Mouse (Mus musculus) macrophage (primary cell): ENCODE measurements at regions not wholly inside any gene's neighbourhood (a gene's known extent, or its start where the extent isn't known, plus 50 kb on each side); places are given as distances from the start of the nearest gene placed in this dataset.

ENCODE experiments used
- H3K27ac ChIP-seq: fragments of 350-480 bp; formaldehyde crosslinking; 2 replicates; pipeline ENCODE4 v1.9.0; 2021
- H3K36me3 ChIP-seq: fragments of 350-480 bp; formaldehyde crosslinking; 2 replicates; pipeline ENCODE4 v1.9.0; 2021; ENCODE audit errors: inconsistent target
- H3K4me3 ChIP-seq: fragments of 350-480 bp; formaldehyde crosslinking; 2 replicates; pipeline ENCODE4 v1.9.0; 2021; ENCODE audit errors: inconsistent target
- H3K79me2 ChIP-seq: fragments of 350-480 bp; formaldehyde crosslinking; 2 replicates; pipeline ENCODE4 v1.9.0; 2021; ENCODE audit errors: inconsistent target
- WGBS: methylation state at CpG from one replicate; pipeline ENCODE4 v1.1.7; 2026; ENCODE audit warnings: inconsistent platforms; ENCODE audit not compliant: missing documents; 5-methylcytosine and 5-hydroxymethylcytosine counted together

GRCm38 (mm10) chr12:77179138-77179537 lies 58.8 kb upstream of the Fut8 start:
- no peak overlapping the region for H3K27ac ChIP-seq
- no peaks in the 10 kb centered on the region for H3K36me3 ChIP-seq
- H3K79me2 ChIP-seq: no peaks in the 10 kb centered on the region
- no peak overlapping the region for H3K4me3 ChIP-seq
- WGBS: 95% methylated on average over 7 of the region's 7 CpGs

- no peaks in the 10 kb centered on the region for H3K36me3 ChIP-seq
- no peaks in the 10 kb centered on the region for H3K79me2 ChIP-seq
- 25% methylated on average over 15 of the region's 15 CpGs for WGBS
- no peak overlapping the region for H3K4me3 ChIP-seq
- H3K27ac ChIP-seq: no peak overlapping the region
These were observed 59.9 kb upstream of the Fut8 start for GRCm38 (mm10) chr12:77177811-77178578.

- Histone ChIP-seq H3K27ac (no peak overlapping the region), H3K4me3 (no peak overlapping the region), H3K36me3 (no peaks in the 10 kb centered on the region), H3K79me2 (no peaks in the 10 kb centered on the region)
- WGBS: 41% methylated on average over 3 of the region's 3 CpGs
These were observed 60.6 kb upstream of the Fut8 start for GRCm38 (mm10) chr12:77177303-77177702.

GRCm38 (mm10) chr12:77174032-77174431 lies 63.9 kb upstream of the Fut8 start:
- Histone ChIP-seq H3K36me3 (no peaks in the 10 kb centered on the region), H3K27ac (no peak overlapping the region), H3K79me2 (no peaks in the 10 kb centered on the region), H3K4me3 (no peak overlapping the region)

DNA sequence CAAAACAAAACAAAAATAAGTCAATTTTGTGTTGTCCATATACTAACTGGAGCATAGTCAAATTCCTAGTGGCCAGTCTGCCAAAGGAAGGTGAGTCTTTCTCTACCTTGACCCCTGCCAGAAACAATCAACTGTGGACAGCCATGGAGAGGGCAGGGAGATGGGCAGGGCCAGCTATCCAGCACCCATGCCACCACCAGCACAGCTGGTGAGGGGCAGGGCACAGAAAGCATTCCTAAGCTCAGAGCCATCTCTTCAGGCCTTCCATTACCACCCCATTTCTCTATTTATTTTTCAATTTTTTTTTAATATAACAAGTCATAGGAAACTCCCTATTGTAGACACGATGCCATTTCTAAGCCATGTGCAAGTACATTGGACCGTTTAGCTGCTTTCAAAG lies 65.4 kb upstream of the Fut8 start:
- WGBS: 96% methylated on average over 2 of the region's 2 CpGs
- no peak overlapping the region for H3K4me3 ChIP-seq
- H3K27ac ChIP-seq: no peak overlapping the region
- H3K36me3 ChIP-seq: no peaks in the 10 kb centered on the region
- H3K79me2 ChIP-seq: no peaks in the 10 kb centered on the region

GRCm38 (mm10) chr12:77170257-77170656 lies 67.7 kb upstream of the Fut8 start:
- Histone ChIP-seq H3K4me3 (no peak overlapping the region), H3K27ac (no peak overlapping the region), H3K79me2 (no peaks in the 10 kb centered on the region), H3K36me3 (no peaks in the 10 kb centered on the region)
- 97% methylated on average over 5 of the region's 5 CpGs for WGBS

DNA sequence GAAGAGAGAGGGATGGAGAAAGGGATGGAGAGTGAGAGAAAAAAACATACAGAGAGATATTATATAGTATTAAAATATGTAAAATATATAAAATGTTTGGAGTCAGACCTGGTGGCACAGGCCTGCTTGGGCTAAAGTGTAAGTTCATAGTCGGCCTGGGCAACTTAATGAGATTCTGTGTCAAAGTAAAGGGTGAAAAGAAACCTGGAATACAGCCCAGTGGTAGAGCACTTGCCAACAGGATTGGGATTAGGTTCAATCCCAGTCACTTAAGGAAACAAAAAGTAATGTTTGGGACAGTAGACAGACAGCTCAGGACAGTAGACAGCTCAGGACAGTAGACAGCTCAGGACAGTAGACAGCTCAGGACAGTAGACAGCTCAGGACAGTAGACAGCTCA lies 69.6 kb upstream of the Fut8 start:
- 93% methylated on average over 1 of the region's 1 CpGs for WGBS
- Histone ChIP-seq H3K27ac (no peak overlapping the region), H3K79me2 (no peaks in the 10 kb centered on the region), H3K4me3 (no peak overlapping the region), H3K36me3 (no peaks in the 10 kb centered on the region)

DNA sequence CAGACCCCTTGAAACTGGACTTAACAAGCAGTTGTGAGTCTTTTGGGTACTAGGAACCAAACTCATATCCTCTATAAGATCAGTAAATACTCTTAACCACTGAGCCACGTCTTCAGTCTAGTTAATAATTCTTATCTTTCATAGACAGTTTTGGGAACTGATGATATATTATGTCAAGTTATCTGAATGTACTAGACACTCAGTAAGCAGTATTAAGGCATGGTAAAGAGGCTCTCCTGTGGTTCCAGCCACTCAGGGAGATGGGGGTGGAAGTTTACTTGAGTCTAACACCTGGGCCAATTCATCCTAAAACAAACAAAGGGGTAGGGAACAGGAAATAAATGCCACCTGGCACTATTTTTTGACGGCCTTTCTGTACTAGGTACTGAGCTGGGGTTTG lies 81.2 kb upstream of the Fut8 start:
- Histone ChIP-seq H3K4me3 (no peak overlapping the region), H3K36me3 (no peaks in the 10 kb centered on the region), H3K79me2 (no peaks in the 10 kb centered on the region), H3K27ac (no peak overlapping the region)
- WGBS: 63% methylated on average over 2 of the region's 2 CpGs

DNA sequence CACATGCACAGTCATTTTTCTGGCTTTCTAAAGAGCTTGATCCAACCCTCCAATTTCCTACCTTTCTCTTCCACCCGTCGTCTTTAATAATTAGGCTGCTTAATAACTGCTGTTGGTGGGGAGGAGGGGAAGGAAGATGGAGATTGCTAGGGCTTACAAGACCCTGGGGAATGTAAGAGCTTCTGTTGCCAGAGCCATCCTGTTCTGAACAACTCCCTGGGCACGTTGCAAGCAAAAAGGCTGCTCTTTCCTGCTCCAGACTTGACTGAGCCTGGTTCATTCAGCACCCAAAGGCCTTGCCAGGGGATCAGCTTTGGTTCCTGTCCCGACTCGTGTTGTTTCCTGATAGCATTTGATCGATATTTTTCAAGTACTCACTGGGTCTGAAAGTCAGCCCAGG lies 82.3 kb upstream of the Fut8 start:
- H3K36me3 ChIP-seq: no peaks in the 10 kb centered on the region
- H3K27ac ChIP-seq: no peak overlapping the region
- no peaks in the 10 kb centered on the region for H3K79me2 ChIP-seq
- H3K4me3 ChIP-seq: no peak overlapping the region
- WGBS: 84% methylated on average over 6 of the region's 6 CpGs

GRCm38 (mm10) chr12:77151471-77151870 lies 86.5 kb upstream of the Fut8 start:
- Histone ChIP-seq H3K4me3 (no peak overlapping the region), H3K79me2 (no peaks in the 10 kb centered on the region), H3K36me3 (no peaks in the 10 kb centered on the region), H3K27ac (no peak overlapping the region)
- WGBS: 100% methylated on average over 1 of the region's 2 CpGs

GRCm38 (mm10) chr12:77149835-77150234 lies 88.1 kb upstream of the Fut8 start:
- no peaks in the 10 kb centered on the region for H3K36me3 ChIP-seq
- no peaks in the 10 kb centered on the region for H3K79me2 ChIP-seq
- no peak overlapping the region for H3K27ac ChIP-seq
- H3K4me3 ChIP-seq: no peak overlapping the region

GRCm38 (mm10) chr12:77148146-77148545 lies 89.8 kb upstream of the Fut8 start:
- Histone ChIP-seq H3K79me2 (no peaks in the 10 kb centered on the region), H3K4me3 (no peak overlapping the region), H3K27ac (no peak overlapping the region), H3K36me3 (no peaks in the 10 kb centered on the region)
- 63% methylated on average over 2 of the region's 2 CpGs for WGBS

GRCm38 (mm10) chr12:77143958-77144357 lies 94.0 kb upstream of the Fut8 start:
- Histone ChIP-seq H3K27ac (no peak overlapping the region), H3K4me3 (no peak overlapping the region), H3K79me2 (no peaks in the 10 kb centered on the region), H3K36me3 (no peaks in the 10 kb centered on the region)
- WGBS: 61% methylated on average over 3 of the region's 3 CpGs

DNA sequence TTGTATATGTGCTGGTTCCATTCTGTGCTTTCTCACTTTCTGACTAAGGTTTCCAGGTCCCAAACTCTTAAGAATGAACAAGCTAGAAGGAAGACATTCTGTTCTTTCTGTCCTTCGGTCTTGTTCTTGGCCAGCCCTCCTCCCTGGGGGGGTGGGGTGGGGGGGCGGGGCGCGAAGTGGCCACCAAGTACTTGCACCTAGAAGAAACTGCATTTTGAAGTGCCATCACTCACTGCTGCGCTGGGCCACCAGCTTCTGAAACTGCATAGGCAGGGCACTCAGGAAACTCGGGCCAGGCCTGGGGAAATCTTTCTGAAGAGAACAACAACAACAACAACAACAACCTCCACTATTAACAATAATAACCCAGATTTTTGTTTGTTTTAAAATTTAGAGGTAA lies 94.4 kb upstream of the Fut8 start:
- WGBS: 73% methylated on average over 6 of the region's 6 CpGs
- no peak overlapping the region for H3K4me3 ChIP-seq
- no peak overlapping the region for H3K27ac ChIP-seq
- no peaks in the 10 kb centered on the region for H3K36me3 ChIP-seq
- no peaks in the 10 kb centered on the region for H3K79me2 ChIP-seq

- WGBS: 93% methylated on average over 12 of the region's 12 CpGs
- Histone ChIP-seq H3K36me3 (no peaks in the 10 kb centered on the region), H3K79me2 (no peaks in the 10 kb centered on the region), H3K4me3 (no peak overlapping the region), H3K27ac (no peak overlapping the region)
These were observed 94.8 kb upstream of the Fut8 start for GRCm38 (mm10) chr12:77143105-77143504.

DNA sequence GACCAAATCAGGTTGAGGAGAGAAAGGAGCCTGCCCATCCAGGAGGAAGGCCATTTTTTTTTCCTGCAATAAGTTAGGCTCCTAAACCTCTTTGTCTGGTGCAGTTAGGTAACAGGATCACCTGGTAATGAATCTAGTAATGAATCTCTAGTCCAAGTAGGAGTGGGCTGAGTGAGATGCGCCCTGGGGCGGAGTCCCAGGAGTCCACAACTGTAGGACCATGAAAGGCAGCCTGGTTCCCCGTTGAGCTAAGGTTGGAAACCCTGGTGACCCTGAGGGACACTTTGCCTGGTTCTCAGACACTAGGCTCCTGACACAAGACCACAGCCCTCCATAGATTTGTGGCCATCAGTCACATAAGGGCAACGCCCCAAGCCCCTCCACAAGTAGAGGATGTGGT lies 95.7 kb upstream of the Fut8 start:
- WGBS: 82% methylated on average over 4 of the region's 4 CpGs
- Histone ChIP-seq H3K36me3 (no peaks in the 10 kb centered on the region), H3K79me2 (no peaks in the 10 kb centered on the region)

More for the DNA sequence above, 95.7 kb upstream of the Fut8 start:
- Histone ChIP-seq H3K27ac (no peak overlapping the region), H3K4me3 (no peak overlapping the region)
